Mouse (Mus musculus) forebrain, embryonic 10.5 days (tissue): ENCODE measurements around the gene Myo19. TPM values are rescaled to one million over a fixed set of nuclear protein-coding genes. Genes with fewer than 3 reads are reported as not detected.
A peak's percentile ranks its signal among the peaks of the same experiment; 100 is the strongest.

Experiments
- DNase-seq: peaks from one replicate; pipeline ENCODE4 v3.0.0-alpha.2; 2017; ENCODE audit warnings: low spot score; ENCODE audit errors: extremely low spot score
- H3K27ac ChIP-seq: fragments of 300-500 bp; sonication (generic); 2 replicates; pipeline ENCODE4 v1.5.1; 2016; ENCODE audit warnings: mild to moderate bottlenecking
- H3K27me3 ChIP-seq: fragments of 300-500 bp; sonication (generic); 2 replicates; pipeline ENCODE4 v1.6.1; 2016; ENCODE audit warnings: mild to moderate bottlenecking; ENCODE audit not compliant: poor library complexity, severe bottlenecking
- H3K36me3 ChIP-seq: fragments of 300-500 bp; sonication (generic); replicated peaks from 2 replicates; pipeline ENCODE4 v1.6.1; 2016; ENCODE audit warnings: mild to moderate bottlenecking, moderate library complexity
- H3K4me1 ChIP-seq: fragments of 300-500 bp; sonication (generic); 2 replicates; pipeline ENCODE4 v1.6.1; 2016
- H3K4me3 ChIP-seq: fragments of 300-500 bp; sonication (generic); 2 replicates; pipeline ENCODE4 v1.5.1; 2016; ENCODE audit warnings: mild to moderate bottlenecking, moderate library complexity
- H3K9me3 ChIP-seq: fragments of 300-500 bp; sonication (generic); 2 replicates; pipeline ENCODE4 v1.6.1; 2016; ENCODE audit warnings: mild to moderate bottlenecking, moderate library complexity
- WGBS: fragments of 180-500 bp; shearing (Covaris S2); methylation state at CpG from one replicate; pipeline ENCODE4 v1.1.7; 2016; 5-methylcytosine and 5-hydroxymethylcytosine counted together
- polyA plus RNA-seq: library from polyadenylated mRNA; unstranded; fragments of >200 nt; fragmentation: Nextera tagmentation; extraction: Ambion mirVana; gene quantifications from 2 replicates; pipeline ENCODE4 v1.2.1, GENCODE M21; 2016

Myo19 gene
- 11.0 and 12.3 TPM in 2 replicates for polyA plus RNA-seq

DNA sequence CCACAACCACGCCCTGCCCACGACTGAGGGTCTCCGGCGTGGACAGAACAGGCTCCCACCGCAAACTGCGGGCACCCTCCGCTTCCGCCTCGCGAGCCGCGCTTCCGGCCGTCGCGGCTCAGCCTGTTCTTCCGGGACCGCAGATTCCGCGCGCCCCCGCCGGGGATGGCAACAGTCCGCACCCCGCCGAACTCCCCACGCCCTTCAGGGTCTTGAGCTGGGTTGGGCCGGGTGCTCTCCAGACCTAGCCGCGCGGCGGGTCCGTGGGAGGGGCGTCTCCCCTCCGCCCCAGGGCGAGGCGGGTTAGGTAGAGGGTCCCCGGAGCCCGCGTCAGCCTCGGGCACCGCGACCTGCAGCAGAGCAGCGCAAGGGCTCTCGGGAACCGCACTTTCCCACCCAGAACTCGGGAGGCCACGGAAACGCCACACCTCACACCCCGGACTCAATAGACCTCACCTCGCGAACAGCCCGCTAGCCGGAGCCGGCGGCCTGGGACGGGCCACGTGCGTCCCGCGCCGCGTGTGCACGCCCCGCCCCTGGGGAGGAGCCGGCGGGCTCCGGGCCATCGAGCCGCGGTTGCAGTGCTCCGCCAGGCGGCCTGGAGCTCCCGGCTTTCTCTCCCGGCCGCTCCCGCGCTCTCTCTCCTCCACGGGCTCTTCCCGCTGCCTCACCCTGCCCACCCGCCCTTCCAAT is at the start of gene Myo19, which contains the start of gene Pigw:
Myo19 (plus strand) TSS at position 377 of the 693 bp plus-strand sequence.
Pigw (minus strand) TSS at position 514 of the 693 bp plus-strand sequence.
- DNase-seq: peak; percentile 77
- Histone ChIP-seq H3K4me1 (peaks cover 33% of the 10 kb centered on the region), H3K36me3 (peaks cover 59% of the 10 kb centered on the region), H3K27ac (peak within 1 kb of the TSS; percentile 97), H3K9me3 (no peaks in the 10 kb centered on the region), H3K4me3 (peak within 1 kb of the TSS; percentile 92), H3K27me3 (no peaks in the 10 kb centered on the region)
- WGBS: under 1% methylated on average over 77 of the region's 81 CpGs

DNA sequence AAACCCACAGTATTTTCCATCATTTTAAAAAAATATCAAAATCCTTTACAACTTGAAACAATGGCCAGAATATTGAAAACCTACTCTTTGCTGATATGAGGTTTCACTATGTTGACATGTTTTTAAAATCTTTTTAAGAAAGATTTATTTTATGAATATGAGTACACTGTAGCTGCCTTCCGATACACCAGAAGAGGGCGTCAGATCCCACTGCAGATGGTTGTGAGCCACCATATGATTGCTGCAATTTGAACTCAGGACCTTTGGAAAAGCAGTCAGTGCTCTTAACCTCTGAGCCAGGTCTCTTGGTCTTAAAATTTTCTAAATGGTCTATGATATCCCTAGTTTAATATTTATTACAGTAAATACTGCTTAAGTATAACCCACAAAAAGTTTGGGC is 40.6 kb upstream of the Myo19 start:
- 89% methylated on average over 2 of the region's 2 CpGs for WGBS
- H3K36me3 ChIP-seq: peaks cover 97% of the 10 kb centered on the region
- no peak for DNase-seq
- no peaks in the 10 kb centered on the region for H3K27me3 ChIP-seq
- no peaks in the 10 kb centered on the region for H3K4me1 ChIP-seq
- H3K4me3 ChIP-seq: no peak overlapping the region
- no peak overlapping the region for H3K27ac ChIP-seq
- no peaks in the 10 kb centered on the region for H3K9me3 ChIP-seq

- H3K4me1 ChIP-seq: no peaks in the 10 kb centered on the region
These were observed 33.0 kb upstream of the Myo19 start for GRCm38 (mm10) chr11:84846741-84847474.

DNA sequence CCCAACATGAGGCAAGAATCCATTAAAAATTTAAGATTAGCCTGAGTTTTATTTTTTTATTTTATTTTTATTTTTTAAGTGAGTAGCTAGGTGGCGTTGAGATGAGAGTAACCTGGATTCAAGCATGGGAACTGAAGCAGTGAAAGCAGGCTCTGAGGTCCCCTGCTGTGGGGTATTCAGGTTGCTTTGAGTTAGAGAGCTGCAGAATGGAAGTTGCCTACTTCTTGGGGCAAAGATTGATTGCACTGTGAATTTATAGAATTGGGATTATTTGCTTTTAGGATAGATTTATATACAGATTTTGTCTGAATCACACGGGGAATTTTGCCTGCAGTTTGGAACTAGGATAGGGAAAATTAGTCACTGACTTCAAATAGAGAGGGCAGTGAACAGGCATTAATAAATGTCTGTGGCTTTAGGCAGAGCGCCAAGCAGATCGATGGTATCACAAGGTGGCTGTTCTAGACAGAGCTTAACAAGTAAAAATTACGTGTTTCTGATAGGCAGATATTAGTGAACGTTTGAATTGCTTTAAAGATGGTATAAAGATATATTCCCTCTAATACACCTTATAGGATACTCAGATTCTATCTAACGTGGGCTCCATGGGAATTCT is 32.4 kb upstream of the Myo19 start:
- no peak for DNase-seq
- Histone ChIP-seq H3K4me1 (no peaks in the 10 kb centered on the region), H3K9me3 (no peaks in the 10 kb centered on the region), H3K36me3 (peaks cover 85% of the 10 kb centered on the region), H3K27ac (no peak overlapping the region), H3K4me3 (no peak overlapping the region), H3K27me3 (no peaks in the 10 kb centered on the region)
- WGBS: 89% methylated on average over 7 of the region's 7 CpGs

More at GRCm38 (mm10) chr11:84846741-84847474, 33.0 kb upstream of the Myo19 start:
- H3K4me3 ChIP-seq: no peak overlapping the region
- no peak for DNase-seq
- H3K9me3 ChIP-seq: no peaks in the 10 kb centered on the region
- peaks cover 85% of the 10 kb centered on the region for H3K36me3 ChIP-seq
- no peaks in the 10 kb centered on the region for H3K27me3 ChIP-seq
- no peak overlapping the region for H3K27ac ChIP-seq
- WGBS: 95% methylated on average over 15 of the region's 15 CpGs

DNA sequence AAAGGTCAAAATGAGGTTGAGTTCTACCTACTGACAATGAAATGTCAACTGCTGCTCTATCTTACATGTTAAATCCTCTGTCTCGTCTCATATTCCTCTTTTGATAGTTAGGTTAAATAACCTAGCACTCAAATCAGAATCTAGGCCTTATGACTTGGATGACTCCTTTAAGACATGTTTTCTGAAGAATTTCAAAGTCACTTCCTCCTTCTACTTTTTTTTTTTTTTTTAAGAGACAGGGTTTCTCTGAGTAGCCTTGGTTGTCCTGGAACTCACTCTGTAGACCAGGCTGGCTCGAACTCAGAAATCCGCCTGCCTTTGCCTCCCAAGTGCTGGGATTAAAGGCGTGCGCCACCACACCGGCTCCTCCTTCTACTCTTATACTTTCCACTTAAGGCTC is 24.7 kb upstream of the Myo19 start:
- Histone ChIP-seq H3K27ac (no peak overlapping the region), H3K27me3 (no peaks in the 10 kb centered on the region), H3K9me3 (no peaks in the 10 kb centered on the region), H3K4me1 (no peaks in the 10 kb centered on the region), H3K4me3 (no peak overlapping the region), H3K36me3 (peaks cover 91% of the 10 kb centered on the region)
- DNase-seq: no peak
- WGBS: 94% methylated on average over 6 of the region's 6 CpGs

DNA sequence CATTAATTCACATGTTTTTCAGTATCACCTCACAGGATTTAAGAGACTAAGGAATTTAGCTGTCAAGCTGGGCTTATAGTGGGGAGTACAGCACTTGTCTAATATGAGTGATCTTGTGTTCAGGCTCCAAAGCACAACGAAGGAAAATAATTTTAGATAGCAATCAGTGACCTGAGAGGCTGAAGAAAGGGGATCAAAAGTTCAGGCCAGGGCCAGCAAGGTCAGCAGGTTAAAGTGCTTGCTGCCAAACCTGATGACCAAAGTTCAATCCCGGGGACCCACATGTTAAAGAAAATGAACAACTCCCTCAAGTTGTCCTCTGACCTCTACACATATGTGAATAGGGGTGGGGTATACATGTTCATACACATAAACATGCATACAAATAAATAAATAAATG is 14.7 kb upstream of the Myo19 start:
- no peak overlapping the region for H3K27ac ChIP-seq
- peaks cover 27% of the 10 kb centered on the region for H3K4me1 ChIP-seq
- H3K27me3 ChIP-seq: no peaks in the 10 kb centered on the region
- peaks cover 25% of the 10 kb centered on the region for H3K36me3 ChIP-seq
- no peak overlapping the region for H3K4me3 ChIP-seq
- no peak for DNase-seq
- H3K9me3 ChIP-seq: no peaks in the 10 kb centered on the region
- WGBS: 78% methylated on average over 2 of the region's 2 CpGs

GRCm38 (mm10) chr11:84867586-84867985 is 12.4 kb upstream of the Myo19 start:
- peaks cover 4% of the 10 kb centered on the region; the same call in 1 of the 2 replicates for H3K36me3 ChIP-seq
- H3K27me3 ChIP-seq: no peaks in the 10 kb centered on the region
- peak overlapping the region; percentile 14; the same call in 1 of the 2 replicates for H3K4me3 ChIP-seq
- 94% methylated on average over 2 of the region's 2 CpGs for WGBS
- H3K27ac ChIP-seq: no peak overlapping the region
- H3K9me3 ChIP-seq: no peaks in the 10 kb centered on the region
- no peak for DNase-seq
- peaks cover 35% of the 10 kb centered on the region for H3K4me1 ChIP-seq

DNA sequence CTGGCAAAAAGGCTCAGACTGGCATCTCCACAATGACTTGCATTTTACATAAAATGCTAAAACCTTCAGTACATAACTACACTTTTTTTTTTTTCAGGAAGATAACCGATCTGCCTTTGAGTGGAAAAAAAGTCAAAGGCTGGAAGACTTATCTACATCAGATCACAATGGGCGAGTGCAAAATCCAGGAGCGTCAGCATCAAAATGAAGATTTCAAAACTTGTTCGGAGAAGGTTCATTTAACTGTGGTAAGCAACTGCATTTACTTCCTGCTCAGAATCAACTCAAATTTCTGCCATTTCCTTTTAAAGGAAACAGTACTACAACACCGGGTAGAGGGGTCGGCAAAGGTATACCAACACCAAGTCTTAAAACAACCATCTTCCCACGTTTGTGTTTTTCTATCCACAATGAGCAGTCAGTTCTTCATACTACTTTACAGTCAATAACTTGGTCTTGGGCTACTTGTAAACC is 11.1 kb upstream of the Myo19 start:
- Histone ChIP-seq H3K9me3 (no peaks in the 10 kb centered on the region), H3K27me3 (no peaks in the 10 kb centered on the region), H3K4me3 (peak overlapping the region; percentile 80), H3K36me3 (peaks cover 4% of the 10 kb centered on the region; the same call in 1 of the 2 replicates), H3K27ac (peak overlapping the region; percentile 99), H3K4me1 (peaks cover 35% of the 10 kb centered on the region)
- DNase-seq: no peak
- WGBS: 28% methylated on average over 7 of the region's 7 CpGs

- H3K36me3 ChIP-seq: peaks cover 4% of the 10 kb centered on the region; the same call in 1 of the 2 replicates
- WGBS: under 1% methylated on average over 54 of the region's 61 CpGs
These were observed 10.3 kb upstream of the Myo19 start for GRCm38 (mm10) chr11:84869537-84870232.

GRCm38 (mm10) chr11:84870337-84871043 is 9.5 kb upstream of the Myo19 start, which contains the start of gene Ggnbp2:
Gene Ggnbp2, minus strand, starts transcription at chr11:84870817.
- H3K9me3 ChIP-seq: no peaks in the 10 kb centered on the region
- H3K27ac ChIP-seq: peak within 1 kb of the TSS; percentile 99
- peak within 1 kb of the TSS; percentile 80 for H3K4me3 ChIP-seq
- H3K27me3 ChIP-seq: no peaks in the 10 kb centered on the region
- DNase-seq: peak; percentile 90
- under 1% methylated on average over 55 of the region's 62 CpGs for WGBS
- peaks cover 35% of the 10 kb centered on the region for H3K4me1 ChIP-seq
- H3K36me3 ChIP-seq: peaks cover 4% of the 10 kb centered on the region; the same call in 1 of the 2 replicates

More at GRCm38 (mm10) chr11:84869537-84870232, 10.3 kb upstream of the Myo19 start:
- Histone ChIP-seq H3K9me3 (no peaks in the 10 kb centered on the region), H3K4me1 (peaks cover 35% of the 10 kb centered on the region), H3K4me3 (peak overlapping the region; percentile 80), H3K27ac (peak overlapping the region; percentile 99), H3K27me3 (no peaks in the 10 kb centered on the region)
- DNase-seq: peak; percentile 96

DNA sequence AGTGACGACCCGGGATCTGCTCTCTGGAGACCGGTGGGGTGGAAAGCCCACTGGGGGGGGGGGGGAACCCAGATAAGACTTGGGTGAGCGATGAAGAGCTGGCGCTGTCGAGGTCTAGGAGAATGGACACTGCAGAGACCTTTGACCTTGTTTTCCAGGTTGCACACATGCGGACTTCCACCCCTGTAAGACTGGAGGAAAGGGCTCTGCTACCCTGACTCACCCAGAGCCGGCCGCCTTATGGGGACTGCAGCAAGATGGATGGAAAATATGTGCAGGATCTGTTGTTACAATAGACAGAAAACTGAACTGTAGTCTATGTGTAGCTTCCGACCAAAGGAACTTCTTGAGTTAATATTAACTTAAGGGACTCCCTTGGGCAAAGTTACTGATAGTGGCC is 8.9 kb upstream of the Myo19 start:
- peaks cover 35% of the 10 kb centered on the region for H3K4me1 ChIP-seq
- no peak for DNase-seq
- WGBS: under 1% methylated on average over 10 of the region's 10 CpGs
- H3K9me3 ChIP-seq: no peaks in the 10 kb centered on the region
- peak overlapping the region; percentile 99 for H3K27ac ChIP-seq
- peaks cover 7% of the 10 kb centered on the region for H3K36me3 ChIP-seq
- H3K4me3 ChIP-seq: peak overlapping the region; percentile 80
- no peaks in the 10 kb centered on the region for H3K27me3 ChIP-seq
